ENCODE assay signal across 8 mouse cellular contexts in genomic region chr7:131411221-131411940, GRCm38 (mm10). TPM values are rescaled to one million over a fixed set of nuclear protein-coding genes. Genes with fewer than 3 reads are reported as not detected.
DNase-seq lines count a peak whose midpoint lies in the region; TF ChIP-seq lines count a peak whose summit lies in the region.

No protein-coding gene starts in this region.

- no peak for TF ChIP-seq CTCF in gastrocnemius, adult 2 months (IDR thresholded peaks at IDR 0.05)
- no peak for TF ChIP-seq CTCF in brain, embryonic 14.5 days (IDR thresholded peaks at IDR 0.05; ENCODE audit: borderline replicate concordance, extremely low read depth, insufficient read depth, insufficient read length)

- H3K27ac ChIP-seq in gastrocnemius, adult 2 months: peak overlapping the region; percentile 96

- intact Hi-C loops in gastrocnemius, adult 2 months (cut with DNase I): loop anchor here (2.0 to 10.0 kb wide), 2 partner anchors 49 to 143 kb away; partner anchors contain the start of gene 2310057M21Rik
- intact Hi-C loops in gastrocnemius, postnatal 36 days (cut with DNase I): loop anchor here (5.0 kb wide), 2 partner anchors 39 to 146 kb away; partner anchors contain the start of gene Pstk

- H3K4me3 ChIP-seq in gastrocnemius, adult 2 months: peak overlapping the region; percentile 74

- TF ChIP-seq POLR2A in brain, embryonic 14.5 days (IDR thresholded peaks at IDR 0.05; ENCODE audit: borderline replicate concordance, extremely low read depth, insufficient read depth, insufficient read length, poor library complexity, severe bottlenecking): no peak

- DNase-seq in gastrocnemius, adult 2 months: peak; percentile 27
- DNase-seq in gastrocnemius, postnatal 36 days: no peak
- DNase-seq in brain, embryonic 14.5 days (ENCODE audit: low read depth): peak; percentile 8
- peak; percentile 35 for DNase-seq in heart, adult 8-10 months (ENCODE audit: low spot score)
- DNase-seq in kidney, adult 9 months: peak; percentile 41
- DNase-seq in lung, postnatal 10 days: peak; percentile 76
- DNase-seq in natural killer cell, adult 2 months (ENCODE audit: low spot score in 2 of 2): no peak
- no peak for DNase-seq in urinary bladder, postnatal 25 days (ENCODE audit: low spot score)

RNA-seq across cellular contexts. Expression of gene Acadsb, which starts 1.0 kb away (rescaled TPM):
- total RNA-seq in gastrocnemius, adult 2 months (2021): 100 to 1,000 TPM; 143 to 219 TPM
- 100 to 1,000 TPM; 113 to 145 TPM for total RNA-seq in gastrocnemius, postnatal 36 days (2021)
- polyA plus RNA-seq in brain, embryonic 14.5 days (2012; rRNA removed): 21.3 and 29.4 TPM in 2 replicates
- total RNA-seq in heart, adult 8-10 months (2022): 100 to 1,000 TPM; 230 to 262 (median 243) TPM

RNA-seq across cellular contexts. Expression of gene Ikzf5, which starts 1.1 kb away (rescaled TPM):
- 10 to 100 TPM; 35.4 to 36.2 TPM for total RNA-seq in gastrocnemius, adult 2 months (2021)
- 10 to 100 TPM; 21.6 to 25.6 TPM for total RNA-seq in gastrocnemius, postnatal 36 days (2021)
- polyA plus RNA-seq in brain, embryonic 14.5 days (2012; rRNA removed): 19.6 and 20.5 TPM in 2 replicates
- 10 to 100 TPM; 34.3 to 41.0 (median 36.3) TPM for total RNA-seq in heart, adult 8-10 months (2022)

RNA-seq across cellular contexts. Expression of gene Pstk, which starts 40.4 kb away (rescaled TPM):
- total RNA-seq in gastrocnemius, adult 2 months (2021): 10 to 100 TPM; 33.4 to 43.4 TPM
- 10 to 100 TPM; 38.3 to 39.5 TPM for total RNA-seq in gastrocnemius, postnatal 36 days (2021)
- polyA plus RNA-seq in brain, embryonic 14.5 days (2012; rRNA removed): 36.7 and 43.2 TPM in 2 replicates
- 10 to 100 TPM; 36.8 to 58.2 (median 47.5) TPM for total RNA-seq in heart, adult 8-10 months (2022)

RNA-seq across cellular contexts. Expression of gene 2310057M21Rik, which starts 48.8 kb away (rescaled TPM):
- total RNA-seq in gastrocnemius, adult 2 months (2021): 10 to 100 TPM; 18.5 to 24.0 TPM
- total RNA-seq in gastrocnemius, postnatal 36 days (2021): 10 to 100 TPM; 16.6 to 19.7 TPM
- polyA plus RNA-seq in brain, embryonic 14.5 days (2012; rRNA removed): 14.0 and 18.4 TPM in 2 replicates
- 10 to 100 TPM; 11.8 to 19.8 (median 12.8) TPM for total RNA-seq in heart, adult 8-10 months (2022)

Comparison
In these comparisons a context has a peak if more than half of its experiments do, and no peak if none do; other contexts are left out.
1. DNase-seq: peak in gastrocnemius, adult 2 months (single experiment), brain, embryonic 14.5 days (single experiment), heart, adult 8-10 months (single experiment), kidney, adult 9 months (single experiment) and lung, postnatal 10 days (single experiment); none in gastrocnemius, postnatal 36 days (0 of 2), natural killer cell, adult 2 months (0 of 2) and urinary bladder, postnatal 25 days (single experiment).